Mouse (Mus musculus) kidney, postnatal 14 days (tissue): ENCODE results near the gene Snta1.

Experiments used
- DNase-seq: peaks from one replicate; pipeline ENCODE4 v3.0.0; 2022; ENCODE audit warnings: mixed read lengths

The Snta1 gene

GRCm38 (mm10) chr2:154420942-154421731 lies 13.2 kb upstream of the Snta1 start:
- no peak for DNase-seq

DNA sequence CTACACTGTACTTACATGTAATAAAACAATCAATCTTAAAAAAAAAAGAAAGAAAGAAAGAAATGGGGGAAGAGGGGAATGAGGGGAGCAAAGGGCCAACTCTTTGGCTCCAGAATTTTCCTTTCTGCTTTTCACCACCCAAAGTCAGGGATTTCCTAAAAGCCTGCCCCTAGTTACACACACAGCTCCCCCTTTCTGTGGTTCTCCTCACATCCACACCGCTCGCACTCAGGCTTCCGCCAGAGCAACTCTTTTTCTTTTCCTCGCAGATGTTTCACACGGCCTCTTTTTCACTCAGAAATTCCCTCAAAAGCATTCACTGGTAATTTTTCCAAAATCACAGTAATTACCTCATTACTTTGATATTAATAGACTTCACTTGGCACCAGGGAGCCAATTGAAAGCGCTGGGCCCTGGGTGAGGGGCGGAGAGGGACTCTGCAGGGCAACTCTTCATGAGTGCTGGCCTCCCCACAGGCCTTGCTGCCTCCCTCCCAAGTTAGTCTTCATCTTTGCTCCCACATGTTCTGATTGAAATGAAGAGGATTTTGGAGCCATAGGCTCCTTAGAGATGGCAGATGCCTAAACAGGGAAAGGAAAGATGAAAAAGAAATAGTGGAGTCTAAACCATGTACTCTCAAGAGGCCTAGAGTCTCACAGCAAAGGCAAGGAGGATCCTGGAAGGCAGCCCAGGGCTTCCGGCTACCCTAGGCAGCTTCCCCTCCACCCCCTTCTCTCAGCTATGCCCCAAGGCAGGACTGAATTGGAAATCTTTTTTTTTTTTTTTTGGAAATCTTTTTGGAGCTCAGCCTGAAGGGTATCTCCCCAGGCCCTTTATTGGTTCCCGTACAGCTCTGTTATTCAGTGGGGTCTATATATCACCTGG lies 12.0 kb upstream of the Snta1 start:
- no peak for DNase-seq

DNA sequence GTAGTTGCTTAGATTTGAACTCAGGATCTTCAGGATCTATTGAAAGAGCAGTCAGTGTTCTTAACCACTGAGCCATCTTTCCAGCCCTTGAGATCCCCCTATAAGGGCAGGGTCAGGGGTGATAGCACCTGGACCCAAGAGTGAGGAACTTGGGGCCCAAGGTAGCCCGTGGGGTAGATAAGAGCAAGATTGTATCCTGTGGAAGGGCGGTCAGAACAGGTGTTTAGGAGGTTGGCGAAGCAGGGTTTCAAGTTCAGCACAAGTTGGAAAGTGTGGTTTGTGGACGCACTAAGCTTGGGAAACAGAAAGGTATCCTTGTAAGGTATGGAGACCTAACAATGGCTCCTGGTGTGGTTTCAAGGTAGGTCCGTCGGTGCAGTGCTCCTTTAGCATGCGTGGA lies 10.1 kb upstream of the Snta1 start:
- DNase-seq = no peak

DNA sequence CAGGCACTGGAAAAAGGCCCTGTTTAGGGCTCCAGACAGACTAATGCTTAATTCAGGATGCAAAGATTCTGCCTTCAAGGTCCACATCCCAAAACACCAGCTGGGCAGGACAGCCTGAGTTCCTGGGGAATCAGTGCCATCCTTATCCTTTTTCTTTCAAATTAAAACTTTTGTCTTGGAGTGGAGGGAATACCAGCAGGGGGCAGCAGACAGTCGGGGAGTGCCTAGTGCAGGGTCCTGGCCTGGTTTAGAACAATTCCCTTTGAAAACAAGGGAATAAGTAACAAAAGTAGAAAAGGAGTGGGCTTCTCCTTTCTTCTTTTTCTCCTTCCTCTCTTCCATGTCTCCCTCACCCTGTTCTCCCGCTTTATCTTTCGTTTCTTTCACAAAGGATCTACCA lies 9.2 kb upstream of the Snta1 start:
- peak; percentile 73 for DNase-seq

DNA sequence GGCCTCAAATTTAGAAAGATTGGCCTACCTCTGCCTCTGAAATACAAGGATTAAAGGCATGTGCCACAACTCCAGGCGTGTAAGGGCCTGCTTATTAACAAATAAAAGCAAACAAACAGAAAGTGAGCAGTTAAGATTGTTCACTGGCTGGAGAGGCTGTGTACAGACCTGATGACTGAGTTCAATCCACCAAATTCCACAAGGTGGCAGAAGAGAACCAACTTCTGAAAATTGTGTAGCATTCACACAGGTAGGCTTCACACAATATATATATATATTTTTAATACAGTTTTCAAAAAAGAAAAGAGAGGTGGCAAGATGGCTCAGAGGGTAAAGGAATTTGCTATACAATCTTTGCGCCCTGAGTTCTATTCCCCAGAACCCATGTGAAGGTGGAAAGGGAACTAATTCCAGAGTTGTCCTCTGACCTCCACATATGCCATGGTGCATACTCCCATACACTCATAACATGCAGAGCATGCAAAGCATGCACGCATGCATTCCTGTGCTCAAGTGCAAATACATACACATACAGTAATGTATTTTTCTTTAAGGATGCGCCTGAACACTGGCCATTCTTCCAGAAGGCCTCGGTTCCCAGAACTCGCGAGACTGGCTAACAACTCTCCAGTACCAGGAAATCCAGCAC lies 4.2 kb upstream of the Snta1 start:
- DNase-seq = peak; percentile 68

GRCm38 (mm10) chr2:154410355-154410754 lies 2.5 kb upstream of the Snta1 start:
- no peak for DNase-seq

DNA sequence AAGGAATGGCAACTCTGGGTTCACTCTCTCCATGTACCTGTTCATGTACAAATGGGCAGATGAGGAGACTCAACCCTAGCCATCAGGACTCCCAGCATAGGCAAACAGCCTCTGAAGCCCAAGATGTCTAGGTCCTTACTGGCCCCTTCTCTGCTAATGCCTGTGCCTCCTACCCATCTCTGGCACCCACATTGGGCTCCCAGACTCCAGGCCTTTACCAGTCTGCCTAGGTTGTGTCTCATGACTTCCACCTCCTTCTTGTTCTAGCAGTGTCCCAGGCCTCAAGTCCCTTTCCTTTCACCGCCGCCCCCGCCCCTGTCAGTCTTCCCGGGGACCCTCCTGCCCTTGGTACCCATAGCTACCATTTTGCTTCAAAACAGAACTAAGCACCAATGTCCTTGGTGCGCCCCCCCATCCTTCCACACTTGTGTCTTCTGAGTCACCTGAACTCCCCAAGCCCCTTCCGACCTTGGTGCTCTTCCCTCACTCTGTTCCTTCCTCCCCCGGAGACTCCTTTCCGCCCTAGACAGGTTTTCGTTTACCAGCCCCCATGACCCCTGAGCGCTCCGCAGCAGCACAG lies 746 bp downstream of the Snta1 start:
- DNase-seq = no peak

DNA sequence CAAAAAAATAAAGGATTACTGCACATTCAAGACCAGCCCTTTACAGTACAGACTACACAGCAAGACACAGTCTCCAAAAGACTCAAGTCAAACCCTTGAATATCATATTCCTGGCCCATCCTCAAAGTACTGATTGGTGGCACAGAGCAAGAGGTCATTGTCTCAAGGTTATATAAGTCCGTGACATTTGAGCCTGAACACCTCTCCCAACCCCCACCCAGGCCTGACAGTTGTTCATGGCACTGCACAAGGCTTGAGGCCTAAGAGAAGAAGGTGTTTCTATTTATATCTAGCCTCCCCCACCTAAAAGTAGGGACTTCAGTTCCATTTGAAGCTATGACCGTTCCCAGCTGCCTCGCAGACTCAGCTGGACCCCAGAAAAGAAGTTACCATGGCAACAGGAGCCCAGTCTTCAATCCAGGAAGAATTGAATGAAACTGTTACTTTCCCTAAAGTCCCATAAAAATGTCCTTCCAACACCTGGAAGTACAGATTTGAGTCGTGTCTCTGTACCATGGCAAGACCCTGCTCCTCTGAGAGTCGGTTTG lies 2.4 kb downstream of the Snta1 start:
- DNase-seq = no peak

DNA sequence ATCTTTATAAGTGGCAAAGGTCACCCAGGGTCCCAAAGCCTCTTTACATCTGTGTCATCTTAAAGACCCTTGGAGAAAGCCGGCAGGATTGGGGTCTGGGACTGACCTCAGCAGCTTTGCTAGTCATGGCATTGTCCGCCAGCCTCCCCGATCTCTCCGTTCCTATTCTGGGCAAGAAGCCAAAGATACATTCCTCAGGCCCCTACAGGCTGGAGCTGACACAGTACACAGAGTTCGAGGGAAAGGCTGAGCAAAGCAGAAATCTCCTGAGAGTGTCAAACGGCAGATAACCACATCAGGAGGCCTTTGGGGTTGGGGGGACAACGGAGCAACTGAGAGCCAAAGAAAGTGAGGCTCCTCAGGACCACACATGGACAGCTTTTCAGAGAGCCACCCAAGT lies 5.1 kb downstream of the Snta1 start:
- DNase-seq = peak; percentile 87

GRCm38 (mm10) chr2:154401976-154402375 lies 5.9 kb downstream of the Snta1 start:
- no peak for DNase-seq

- DNase-seq = no peak
Observed at GRCm38 (mm10) chr2:154399325-154399724, 8.6 kb downstream of the Snta1 start.

DNA sequence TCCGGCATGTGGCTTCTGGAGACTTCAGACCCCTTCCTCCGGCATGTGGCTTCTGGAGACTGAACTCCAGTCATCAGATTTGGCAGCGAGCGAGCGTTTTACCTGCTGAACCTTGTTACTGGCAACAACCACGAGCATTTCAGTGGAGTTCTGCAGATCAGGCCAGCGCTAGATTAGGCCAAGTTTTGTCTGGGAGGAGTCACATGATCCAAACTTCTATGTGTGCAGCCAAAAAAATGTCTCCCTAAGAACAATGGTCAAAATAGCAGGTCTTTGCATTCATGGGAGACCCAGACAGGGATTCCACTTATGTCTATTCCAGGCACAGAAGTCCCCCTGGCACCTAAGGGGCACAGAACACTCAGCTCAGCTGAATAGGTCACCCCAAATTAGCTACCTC lies 9.6 kb downstream of the Snta1 start:
- DNase-seq = peak; percentile 53

GRCm38 (mm10) chr2:154396529-154396928 lies 11.4 kb downstream of the Snta1 start:
- no peak for DNase-seq

DNA sequence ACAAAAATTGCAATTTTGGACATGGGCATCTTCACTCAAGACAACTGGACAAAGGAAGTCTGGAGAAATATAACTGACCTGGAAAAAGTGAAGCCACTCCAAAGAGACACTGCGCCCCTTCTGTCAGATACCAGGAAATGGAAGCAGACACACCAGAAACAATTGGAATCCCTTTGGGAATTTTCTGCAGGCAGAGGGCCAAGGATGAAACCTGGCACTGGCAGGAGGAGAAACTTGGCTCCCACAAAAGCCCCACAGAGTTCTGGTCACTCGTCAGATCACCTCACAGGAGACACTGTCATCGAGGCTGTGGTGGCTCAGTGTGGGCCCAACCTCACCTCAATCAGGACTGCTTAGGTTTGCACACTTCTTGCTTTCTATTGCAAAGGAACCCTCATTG lies 13.3 kb downstream of the Snta1 start:
- DNase-seq = no peak

- peak; percentile 96 for DNase-seq
Observed at GRCm38 (mm10) chr2:154390180-154390964, 17.5 kb downstream of the Snta1 start.

DNA sequence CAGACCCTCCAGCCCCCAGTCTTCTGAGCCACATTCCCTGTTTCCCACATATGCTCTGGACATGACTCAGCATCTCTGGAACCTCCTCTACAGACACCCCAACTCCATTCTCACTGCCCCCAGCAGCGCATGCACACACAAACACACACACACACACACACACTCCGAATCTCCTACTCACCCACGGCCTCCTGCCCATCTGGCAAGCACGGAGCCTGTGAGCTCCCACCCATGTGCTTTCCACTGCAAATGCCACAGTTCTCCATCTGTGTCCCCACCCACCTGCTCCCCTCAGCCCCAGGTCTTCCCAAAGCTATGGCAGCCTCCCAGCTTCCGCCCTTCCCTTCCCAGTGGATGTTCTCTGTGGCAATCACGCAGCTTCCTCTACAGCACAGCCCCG lies 28.8 kb downstream of the Snta1 start:
- no peak for DNase-seq

DNA sequence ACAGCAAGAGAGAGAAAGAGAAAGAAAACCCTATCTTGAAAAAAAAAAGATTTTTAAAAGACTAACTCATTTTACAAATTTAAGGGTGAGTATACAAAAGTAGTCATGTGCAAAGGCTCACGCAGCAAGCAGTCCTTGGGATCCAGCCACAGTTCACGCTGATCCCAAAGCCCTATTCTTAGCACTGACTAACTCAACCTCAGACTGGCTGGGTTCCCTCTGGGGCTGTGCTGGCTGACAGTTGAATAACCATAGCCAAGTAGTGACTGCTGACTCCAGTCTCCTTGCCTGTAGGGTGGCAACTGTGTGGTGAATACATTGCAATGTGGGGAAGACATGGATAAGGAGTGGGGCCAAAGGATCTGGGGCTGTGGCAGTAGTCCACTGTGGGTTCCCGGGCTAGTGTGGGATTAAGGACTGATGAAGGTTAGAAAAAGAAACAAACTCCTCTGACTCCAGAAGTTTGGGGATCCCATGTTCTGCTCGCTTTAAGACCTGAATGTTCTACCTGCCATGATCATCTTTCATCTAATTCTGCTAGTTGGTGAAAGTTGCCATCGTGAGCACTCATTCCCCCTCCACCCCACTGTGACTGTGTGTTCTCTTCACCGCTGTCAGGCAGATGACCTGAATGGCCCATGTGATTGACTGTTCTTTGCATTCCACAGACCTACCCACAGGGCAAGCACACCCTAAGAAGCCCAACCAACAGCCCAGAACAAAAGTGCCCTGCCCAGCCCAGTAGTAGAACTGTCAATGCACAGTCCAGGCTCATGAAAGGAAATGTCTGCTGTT lies 32.9 kb downstream of the Snta1 start:
- DNase-seq = no peak

DNA sequence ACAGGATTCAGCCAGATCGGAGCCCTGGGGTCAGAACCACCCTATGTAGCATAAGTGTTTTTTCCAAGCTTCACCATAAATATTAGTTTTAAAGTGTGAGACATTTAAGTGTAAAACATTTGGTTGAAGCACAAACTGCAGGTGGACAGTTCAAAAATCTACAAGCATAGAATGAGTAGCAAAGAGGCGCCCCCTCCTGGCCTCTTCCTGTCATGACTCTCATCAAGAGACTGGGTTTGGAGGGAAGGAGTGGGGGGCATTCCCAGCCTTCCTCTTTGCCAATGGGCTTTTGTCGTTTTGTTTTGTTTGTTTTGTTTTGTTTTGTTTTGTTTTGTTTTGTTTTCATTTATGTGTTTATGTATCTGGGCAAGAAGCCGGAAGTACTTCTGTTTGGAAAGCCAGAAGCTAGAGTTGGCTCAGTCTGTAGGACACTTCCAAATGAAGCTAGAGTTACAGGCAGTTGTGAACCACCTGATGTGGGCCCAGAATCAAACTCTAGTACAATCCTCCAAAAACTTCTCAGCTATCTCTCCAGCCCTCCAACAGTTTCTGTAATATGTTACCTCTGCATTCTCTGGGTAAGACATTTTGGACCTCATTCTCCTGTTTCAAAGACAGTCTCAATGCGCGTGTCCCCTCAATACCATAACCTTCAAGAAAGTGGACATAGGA lies 33.8 kb downstream of the Snta1 start:
- DNase-seq = peak; percentile 64

GRCm38 (mm10) chr2:154372842-154373500 lies 34.9 kb downstream of the Snta1 start, which contains the start of gene Cdk5rap1:
Cdk5rap1 (minus strand) TSS chr2:154373010.
- no peak for DNase-seq
